Mouse (Mus musculus) megakaryocyte, adult 5-6 weeks (primary cell): ENCODE results near the gene Cib4. TPM values are rescaled to one million over a fixed set of nuclear protein-coding genes. Genes with fewer than 3 reads are reported as not detected.

Source experiments
- ATAC-seq: 2 replicates; pipeline ENCODE4 v1.8.0; 2016; ENCODE audit warnings: mild to moderate bottlenecking, inconsistent platforms; ENCODE audit not compliant: poor library complexity, severe bottlenecking
- total RNA-seq, 2 experiments: library from RNA; stranded (forward) in 1 of 2; stranded (reverse) in 1 of 2; fragments of 153-499, 151-499 nt in 1 of 2; fragments of 221-1000, 200-1000 nt in 1 of 2; gene quantifications; 2 replicates each; pipeline versions ENCODE4 v1.2.3 to v1.2.4; 2015 to 2017

Gene Cib4
- total RNA-seq, 2 experiments from 2014 or later = not detected

GRCm38 (mm10) chr5:30574367-30574766 is 28.7 kb upstream of the Cib4 start:
- no peak for ATAC-seq

- no peak for ATAC-seq
Observed at GRCm38 (mm10) chr5:30571820-30572219, 26.2 kb upstream of the Cib4 start.

DNA sequence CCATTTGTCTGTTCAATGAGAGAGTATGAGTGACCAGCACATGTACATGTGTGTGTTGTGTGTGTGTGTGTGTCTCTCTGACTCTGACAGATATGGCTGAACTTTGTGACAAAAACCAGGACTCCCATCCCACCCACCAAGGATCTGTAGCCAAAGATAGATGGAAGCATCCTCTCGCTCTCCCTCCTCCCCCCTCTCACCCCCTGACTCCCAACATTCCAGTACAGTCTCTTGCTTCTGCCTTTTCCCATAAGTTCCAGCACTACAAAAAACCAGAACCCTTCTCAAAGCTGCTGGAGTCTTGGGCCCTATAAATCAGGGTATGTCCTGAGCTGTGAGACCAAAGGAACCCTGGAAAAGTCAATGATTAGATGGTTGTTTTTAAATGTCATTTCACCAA is 22.8 kb upstream of the Cib4 start:
- ATAC-seq = no peak

- no peak for ATAC-seq
Observed at GRCm38 (mm10) chr5:30559986-30560493, 14.4 kb upstream of the Cib4 start.

- ATAC-seq = no peak
Observed at GRCm38 (mm10) chr5:30559421-30559820, 13.8 kb upstream of the Cib4 start.

GRCm38 (mm10) chr5:30556284-30556683 is 10.6 kb upstream of the Cib4 start:
- ATAC-seq = no peak

DNA sequence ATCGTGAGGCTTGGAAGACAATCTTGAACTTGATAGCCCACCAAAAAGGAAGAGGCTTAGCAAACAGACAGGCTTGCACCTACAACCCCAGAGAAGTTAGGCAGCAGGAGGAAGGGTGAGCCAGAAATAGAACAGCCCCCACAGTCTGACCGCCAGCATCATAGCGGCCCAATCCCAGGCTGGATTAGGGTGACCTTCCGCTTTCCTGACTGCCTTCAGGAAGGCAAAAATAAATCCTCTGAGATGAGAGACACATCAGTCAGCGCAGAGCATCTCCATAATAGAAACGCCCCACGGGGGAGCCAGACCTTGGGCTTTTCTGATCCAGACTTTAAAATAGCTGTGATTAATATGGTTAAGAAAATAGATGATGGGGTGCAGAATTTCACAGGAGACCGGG is 9.3 kb upstream of the Cib4 start:
- no peak for ATAC-seq

- ATAC-seq = no peak
Observed at GRCm38 (mm10) chr5:30553936-30554335, 8.3 kb upstream of the Cib4 start.

DNA sequence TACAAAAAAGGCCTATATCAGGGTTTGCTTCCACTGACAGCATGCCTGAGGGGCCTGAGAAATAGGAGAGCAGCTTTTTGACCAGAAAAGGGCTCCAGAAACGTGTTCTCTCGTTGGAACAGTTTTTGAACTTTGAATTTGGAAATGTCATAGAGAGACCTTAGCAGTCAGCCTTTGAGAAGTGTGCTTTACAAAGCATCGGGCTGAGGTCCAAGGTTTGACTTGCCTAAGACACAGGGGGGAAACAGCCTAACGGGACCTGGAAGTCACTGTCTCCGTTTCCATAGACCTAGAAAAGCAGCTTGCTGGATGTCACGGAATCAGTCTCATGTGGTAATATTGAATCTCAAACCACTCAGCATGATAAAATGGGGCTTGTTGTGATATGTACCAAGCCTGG is 6.4 kb upstream of the Cib4 start:
- ATAC-seq = no peak

- ATAC-seq = no peak
Observed at GRCm38 (mm10) chr5:30551022-30551638, 5.5 kb upstream of the Cib4 start.

- no peak for ATAC-seq
Observed at GRCm38 (mm10) chr5:30550334-30551021, 4.8 kb upstream of the Cib4 start.

- no peak for ATAC-seq
Observed at GRCm38 (mm10) chr5:30548681-30549080, 3.0 kb upstream of the Cib4 start.

DNA sequence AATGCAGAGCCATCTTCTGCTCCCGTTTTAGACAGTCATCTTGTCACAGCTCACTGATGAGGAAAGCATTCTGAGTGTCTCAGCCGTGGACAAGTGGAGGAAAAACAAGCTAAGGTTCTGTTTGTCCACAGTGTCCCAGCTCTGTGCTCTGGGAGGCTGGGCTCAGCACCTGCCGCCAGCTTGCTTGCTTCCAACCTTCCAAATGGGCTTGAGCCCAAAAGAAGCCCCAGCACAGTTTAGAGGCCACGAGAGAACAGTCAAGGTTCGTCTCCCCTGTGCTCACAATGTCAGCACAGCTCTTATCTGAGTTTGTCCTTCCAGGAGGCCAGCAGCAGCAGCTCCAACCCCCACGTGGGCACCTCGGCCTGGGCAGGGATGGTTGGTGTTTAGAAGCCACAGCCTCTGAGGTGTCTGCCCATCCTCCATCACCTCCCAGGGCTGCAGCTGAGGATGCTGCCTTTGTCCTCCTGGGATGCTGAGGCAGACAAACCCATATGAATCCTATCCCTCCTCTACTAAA is 9.5 kb downstream of the Cib4 start:
- no peak for ATAC-seq

DNA sequence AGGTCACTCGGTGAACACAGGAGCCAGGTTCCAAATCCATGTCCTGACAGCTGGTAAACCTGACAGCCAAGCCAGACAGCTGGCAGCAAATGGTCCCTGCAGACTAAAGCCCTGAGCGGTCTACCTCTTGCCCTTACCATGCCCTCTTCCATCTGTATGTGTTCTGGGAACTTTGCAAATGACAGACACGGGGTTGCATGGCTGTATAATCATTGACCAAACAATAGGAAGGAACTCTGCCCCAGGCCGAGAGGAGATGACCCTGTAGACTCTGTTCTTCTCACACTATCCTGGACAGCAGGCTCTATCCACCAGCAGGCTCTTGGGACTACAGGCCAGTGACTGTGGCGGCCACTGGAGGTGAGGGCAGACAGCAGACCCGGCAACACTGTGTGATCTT is 11.0 kb downstream of the Cib4 start:
- no peak for ATAC-seq

DNA sequence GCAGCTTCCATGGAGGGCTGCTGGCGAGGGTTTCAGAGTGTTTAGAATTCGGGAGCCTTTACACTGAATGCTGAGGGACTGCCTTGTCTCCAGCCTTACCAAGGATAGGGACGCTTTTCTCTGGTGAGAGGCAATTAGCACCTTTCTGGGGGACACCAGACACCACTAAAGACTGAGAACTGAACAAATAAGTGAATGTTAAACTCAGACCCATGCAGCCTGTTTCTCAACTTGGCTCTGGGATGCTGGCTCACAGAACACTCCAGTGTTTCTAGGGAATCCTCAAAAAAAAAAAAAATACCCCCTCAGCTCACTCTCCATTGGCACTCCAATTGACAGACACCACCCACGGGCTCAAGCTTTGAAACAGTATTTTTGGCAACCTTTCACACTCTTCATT is 16.7 kb downstream of the Cib4 start:
- ATAC-seq = no peak

GRCm38 (mm10) chr5:30527129-30527528 is 18.5 kb downstream of the Cib4 start:
- no peak for ATAC-seq

GRCm38 (mm10) chr5:30525920-30526836 is 19.5 kb downstream of the Cib4 start:
- no peak for ATAC-seq

DNA sequence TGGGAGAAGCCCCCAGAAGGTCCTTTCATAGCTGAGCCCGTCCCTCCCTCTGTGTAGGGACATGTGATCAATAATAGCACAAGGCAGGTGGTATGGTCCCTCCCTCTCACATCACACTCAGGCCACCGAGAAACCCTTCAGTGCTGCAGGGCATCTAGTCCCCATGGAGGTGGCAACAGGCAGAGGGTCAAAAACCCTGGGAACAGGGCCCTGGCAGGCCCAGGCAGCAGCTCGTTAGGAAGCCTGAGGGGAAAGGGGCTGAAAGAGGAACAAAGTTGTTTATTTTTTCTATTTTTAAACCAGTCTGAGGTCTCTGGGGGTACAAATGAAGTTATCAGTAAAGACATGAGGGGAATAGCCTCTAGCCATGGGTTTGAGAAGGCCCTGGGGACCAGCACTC is 21.4 kb downstream of the Cib4 start:
- no peak for ATAC-seq

- ATAC-seq = no peak
Observed at GRCm38 (mm10) chr5:30523131-30523530, 22.5 kb downstream of the Cib4 start.

GRCm38 (mm10) chr5:30522406-30522805 is 23.2 kb downstream of the Cib4 start:
- no peak for ATAC-seq

DNA sequence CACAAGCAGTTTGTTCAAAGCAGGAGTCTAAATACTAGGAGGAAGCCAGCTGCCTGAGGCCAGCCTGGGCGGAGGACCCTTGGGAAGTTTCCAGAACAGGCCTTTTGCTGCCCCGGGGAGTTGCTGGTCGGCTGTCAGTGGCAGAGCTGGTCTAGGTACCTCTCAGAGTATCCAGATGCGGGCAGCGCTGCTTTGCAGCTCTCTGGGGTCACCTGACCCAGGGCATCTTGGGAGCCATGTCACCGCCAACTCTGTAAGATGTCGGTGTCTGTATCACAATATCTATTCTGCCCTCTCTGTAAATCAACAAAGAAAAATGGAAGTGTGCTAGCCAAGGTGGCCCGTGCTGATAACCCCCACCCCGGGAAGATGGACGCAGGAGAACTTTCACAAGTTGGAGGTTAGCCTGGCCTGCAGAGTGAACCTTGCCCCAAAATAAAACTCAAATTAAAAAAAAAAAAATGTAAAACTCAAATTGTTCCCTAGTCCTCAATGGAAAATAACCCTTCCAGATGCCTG is 25.4 kb downstream of the Cib4 start:
- ATAC-seq = no peak
